Mouse (Mus musculus) brain, embryonic 14.5 days (tissue): ENCODE data around the gene Msl2.

Source experiments
- CTCF ChIP-seq: fragments of 200-500 bp; IDR thresholded peaks from 2 replicates; pipeline ENCODE4 v1.5.1; 2012; ENCODE audit warnings: inconsistent platforms, mild to moderate bottlenecking, moderate library complexity, borderline replicate concordance; ENCODE audit not compliant: insufficient read depth, insufficient read length; ENCODE audit errors: extremely low read depth
- POLR2A ChIP-seq: fragments of 200-500 bp; IDR thresholded peaks from 2 replicates; pipeline ENCODE4 v1.6.1; 2012; ENCODE audit warnings: mild to moderate bottlenecking, inconsistent platforms, borderline replicate concordance; ENCODE audit not compliant: poor library complexity, insufficient read depth, insufficient read length, severe bottlenecking; ENCODE audit errors: extremely low read depth

DNA sequence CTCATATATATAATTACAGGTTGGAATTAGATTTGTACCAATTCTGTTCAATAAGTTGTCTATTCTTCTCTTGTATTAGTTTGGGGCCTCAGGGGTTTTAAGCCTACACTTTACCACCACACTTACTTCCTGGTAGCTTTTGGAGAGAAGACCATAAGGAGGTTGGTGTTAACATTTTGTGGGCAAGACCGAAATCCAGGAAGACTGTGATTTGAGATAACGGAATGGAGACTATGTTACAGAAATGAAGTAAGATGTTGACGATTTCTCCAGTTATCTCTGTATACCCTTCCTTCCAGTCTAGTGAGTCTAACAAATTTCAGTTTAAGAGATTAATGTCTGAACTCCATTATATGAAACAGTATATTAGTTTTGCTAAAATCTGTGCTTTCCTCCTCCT is 26.3 kb downstream of the Msl2 start:
- TF ChIP-seq CTCF (no peak), POLR2A (no peak)
